Mouse (Mus musculus) heart, embryonic 12.5 days (tissue): ENCODE results near the gene Gpx3. TPM values are rescaled to one million over a fixed set of nuclear protein-coding genes. Genes with fewer than 3 reads are reported as not detected.

ENCODE experiments used
- ATAC-seq: fragments of 200-750 bp; cut with Nextera tagmentation; 2 replicates; pipeline ENCODE4 v1.8.0; 2017; ENCODE audit warnings: moderate TSS enrichment, moderate library complexity; ENCODE audit not compliant: insufficient number of reproducible peaks, low FRiP score
- H3K27ac ChIP-seq: fragments of 300-500 bp; sonication (generic); 2 replicates; pipeline ENCODE4 v1.5.1; 2016; ENCODE audit warnings: mild to moderate bottlenecking, moderate library complexity; ENCODE audit not compliant: poor library complexity, severe bottlenecking
- H3K27me3 ChIP-seq: fragments of 300-500 bp; sonication (generic); replicated peaks from 2 replicates; pipeline ENCODE4 v1.6.1; 2016; ENCODE audit warnings: mild to moderate bottlenecking, moderate library complexity
- H3K36me3 ChIP-seq: fragments of 300-500 bp; sonication (generic); 2 replicates; pipeline ENCODE4 v1.6.1; 2016; ENCODE audit warnings: mild to moderate bottlenecking, moderate library complexity
- H3K4me1 ChIP-seq: fragments of 300-500 bp; sonication (generic); replicated peaks from 2 replicates; pipeline ENCODE4 v1.6.1; 2016; ENCODE audit warnings: mild to moderate bottlenecking
- H3K4me2 ChIP-seq: fragments of 300-500 bp; sonication (generic); 2 replicates; pipeline ENCODE4 v1.6.1; 2016; ENCODE audit warnings: mild to moderate bottlenecking, moderate library complexity
- H3K4me3 ChIP-seq: fragments of 300-500 bp; sonication (generic); 2 replicates; pipeline ENCODE4 v1.5.1; 2016; ENCODE audit warnings: mild to moderate bottlenecking
- H3K9ac ChIP-seq: fragments of 300-500 bp; sonication (generic); 2 replicates; pipeline ENCODE4 v1.6.1; 2016; ENCODE audit warnings: mild to moderate bottlenecking, moderate library complexity
- H3K9me3 ChIP-seq: fragments of 300-500 bp; sonication (generic); replicated peaks from 2 replicates; pipeline ENCODE4 v1.6.1; 2016; ENCODE audit warnings: mild to moderate bottlenecking, moderate library complexity
- WGBS: fragments of 180-500 bp; shearing (Covaris S2); methylation state at CpG from one replicate; pipeline ENCODE4 v1.1.7; 2016; 5-methylcytosine and 5-hydroxymethylcytosine counted together
- polyA plus RNA-seq: library from polyadenylated mRNA; unstranded; fragments of >200 nt; fragmentation: Nextera tagmentation; extraction: Ambion mirVana; gene quantifications from 2 replicates; pipeline ENCODE4 v1.2.1, GENCODE M21; 2016

Gene Gpx3
- polyA plus RNA-seq, 1 experiment from 2014 or later = 1,433 TPM

- no peaks in the 10 kb centered on the region for H3K27me3 ChIP-seq
- H3K36me3 ChIP-seq = peaks cover 27% of the 10 kb centered on the region
- H3K4me3 ChIP-seq = peak overlapping the region; percentile 72
- H3K27ac ChIP-seq = peak overlapping the region; percentile 86
- H3K4me1 ChIP-seq = peaks cover 41% of the 10 kb centered on the region
- WGBS = 19% methylated on average over 4 of the region's 4 CpGs
- peak overlapping the region; percentile 80 for H3K9ac ChIP-seq
- ATAC-seq = peak; percentile 53
- H3K9me3 ChIP-seq = no peaks in the 10 kb centered on the region
- peak overlapping the region; percentile 87 for H3K4me2 ChIP-seq
Measured at GRCm38 (mm10) chr11:54903940-54904706, 1.9 kb downstream of the Gpx3 start.

- no peak overlapping the region for H3K9ac ChIP-seq
- WGBS = 86% methylated on average over 3 of the region's 3 CpGs
Measured at GRCm38 (mm10) chr11:54905086-54905485, 2.8 kb downstream of the Gpx3 start.

DNA sequence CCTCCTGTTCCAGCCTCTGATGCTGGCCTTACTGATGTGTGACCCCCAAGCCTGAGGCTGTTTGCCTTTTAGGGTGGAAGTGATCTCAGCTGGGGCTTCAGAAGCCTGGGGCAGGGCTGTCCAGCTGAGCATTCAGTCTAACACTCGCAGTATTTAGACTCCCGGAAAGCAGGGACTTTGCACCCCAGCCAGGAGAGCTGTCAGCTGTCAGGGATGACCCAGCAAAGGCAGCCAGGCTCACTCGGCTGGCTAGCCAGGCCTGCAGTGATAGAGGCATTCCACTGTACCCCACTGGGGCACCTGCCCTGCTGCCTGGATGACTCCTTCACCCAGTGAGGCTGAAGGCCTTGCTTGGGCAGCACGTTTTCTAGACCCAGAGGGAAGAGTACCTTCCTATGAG is 3.7 kb downstream of the Gpx3 start:
- ATAC-seq = no peak
- Histone ChIP-seq H3K4me2 (peak overlapping the region; percentile 4; the same call in 1 of the 2 replicates), H3K27me3 (no peaks in the 10 kb centered on the region), H3K4me3 (no peak overlapping the region), H3K36me3 (peaks cover 44% of the 10 kb centered on the region), H3K9ac (peak overlapping the region; percentile 57; the same call in 1 of the 2 replicates), H3K4me1 (peaks cover 41% of the 10 kb centered on the region), H3K9me3 (no peaks in the 10 kb centered on the region), H3K27ac (peak overlapping the region; percentile 67)
- WGBS = 38% methylated on average over 4 of the region's 4 CpGs

More at GRCm38 (mm10) chr11:54905086-54905485, 2.8 kb downstream of the Gpx3 start:
- Histone ChIP-seq H3K9me3 (no peaks in the 10 kb centered on the region), H3K27me3 (no peaks in the 10 kb centered on the region), H3K27ac (peak overlapping the region; percentile 86; the same call in 1 of the 2 replicates), H3K36me3 (peaks cover 37% of the 10 kb centered on the region), H3K4me1 (peaks cover 41% of the 10 kb centered on the region), H3K4me2 (peak overlapping the region; percentile 87; the same call in 1 of the 2 replicates), H3K4me3 (no peak overlapping the region)
- ATAC-seq = no peak

- H3K9me3 ChIP-seq = no peaks in the 10 kb centered on the region
- no peak for ATAC-seq
- no peak overlapping the region for H3K4me3 ChIP-seq
- H3K27me3 ChIP-seq = no peaks in the 10 kb centered on the region
- 0 out of 2 replicates have a peak overlapping the region, but pooled peaks have one; percentile 57 for H3K9ac ChIP-seq
- H3K4me2 ChIP-seq = peak overlapping the region; percentile 4; the same call in 1 of the 2 replicates
- peaks cover 41% of the 10 kb centered on the region for H3K4me1 ChIP-seq
- H3K36me3 ChIP-seq = peaks cover 49% of the 10 kb centered on the region
- 40% methylated on average over 4 of the region's 4 CpGs for WGBS
- peak overlapping the region; percentile 67 for H3K27ac ChIP-seq
Measured at GRCm38 (mm10) chr11:54906466-54906865, 4.2 kb downstream of the Gpx3 start.

DNA sequence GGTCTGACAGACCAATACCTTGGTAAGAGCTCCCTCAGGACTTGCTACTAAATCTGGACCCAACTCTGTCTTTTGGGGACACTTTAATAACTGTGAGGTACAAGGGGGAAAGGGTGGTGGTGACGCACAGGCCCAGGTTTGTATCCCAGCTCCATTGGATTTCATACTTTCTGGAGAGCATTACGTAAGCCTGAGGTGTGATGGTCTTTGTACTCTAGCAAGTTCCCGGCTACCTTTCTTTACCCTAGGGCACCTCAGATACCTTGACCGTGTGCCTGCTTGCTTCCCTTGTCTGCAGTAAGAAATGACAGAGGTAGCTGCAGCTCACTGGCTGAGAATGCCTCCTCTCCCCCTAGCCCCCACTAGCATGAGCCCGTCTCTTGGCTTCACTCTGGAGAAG is 5.0 kb downstream of the Gpx3 start:
- Histone ChIP-seq H3K4me1 (peaks cover 40% of the 10 kb centered on the region), H3K27me3 (no peaks in the 10 kb centered on the region), H3K36me3 (peaks cover 57% of the 10 kb centered on the region), H3K9me3 (no peaks in the 10 kb centered on the region), H3K4me3 (no peak overlapping the region), H3K9ac (no peak overlapping the region), H3K27ac (no peak overlapping the region), H3K4me2 (no peak overlapping the region)
- 88% methylated on average over 5 of the region's 5 CpGs for WGBS
- no peak for ATAC-seq

- Histone ChIP-seq H3K9ac (no peak overlapping the region), H3K36me3 (peaks cover 70% of the 10 kb centered on the region), H3K27me3 (no peaks in the 10 kb centered on the region), H3K9me3 (no peaks in the 10 kb centered on the region), H3K27ac (no peak overlapping the region), H3K4me2 (no peak overlapping the region), H3K4me3 (no peak overlapping the region), H3K4me1 (peaks cover 22% of the 10 kb centered on the region)
- no peak for ATAC-seq
- WGBS = 84% methylated on average over 11 of the region's 11 CpGs
Measured at GRCm38 (mm10) chr11:54909273-54909672, 7.0 kb downstream of the Gpx3 start.

DNA sequence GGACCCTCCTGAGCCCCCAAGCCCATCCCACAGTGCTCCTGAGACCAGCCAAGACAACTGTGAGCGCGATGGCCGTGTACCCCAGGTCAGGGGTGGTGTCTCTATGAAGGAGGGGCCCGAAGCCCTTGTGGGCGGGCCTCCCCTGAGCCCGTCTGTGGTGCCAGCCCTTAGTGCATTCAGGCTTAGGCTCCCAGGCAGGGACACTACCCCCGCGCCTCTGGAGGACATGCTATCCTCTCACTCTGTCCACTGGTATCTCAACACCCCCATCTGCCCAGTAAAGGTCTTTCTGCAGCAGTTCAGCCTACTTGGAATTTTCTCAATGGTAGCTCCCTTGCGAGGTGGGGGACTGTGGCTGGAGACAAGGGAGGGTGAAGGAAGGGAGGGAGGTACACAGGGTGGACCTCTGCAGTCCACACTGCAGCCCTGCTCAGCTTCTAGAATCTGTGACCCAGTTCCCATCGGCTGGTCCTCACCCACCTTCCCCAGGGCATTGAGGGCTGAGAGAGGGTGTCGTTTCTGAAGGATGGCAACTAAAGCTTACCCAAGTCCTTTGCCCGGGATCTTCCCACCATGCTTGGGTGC is 7.9 kb downstream of the Gpx3 start:
- no peak for ATAC-seq
- H3K27me3 ChIP-seq = no peaks in the 10 kb centered on the region
- H3K4me3 ChIP-seq = no peak overlapping the region
- WGBS = 80% methylated on average over 12 of the region's 12 CpGs
- no peak overlapping the region for H3K4me2 ChIP-seq
- H3K4me1 ChIP-seq = peaks cover 13% of the 10 kb centered on the region
- no peak overlapping the region for H3K27ac ChIP-seq
- no peak overlapping the region for H3K9ac ChIP-seq
- peaks cover 79% of the 10 kb centered on the region for H3K36me3 ChIP-seq
- H3K9me3 ChIP-seq = no peaks in the 10 kb centered on the region

DNA sequence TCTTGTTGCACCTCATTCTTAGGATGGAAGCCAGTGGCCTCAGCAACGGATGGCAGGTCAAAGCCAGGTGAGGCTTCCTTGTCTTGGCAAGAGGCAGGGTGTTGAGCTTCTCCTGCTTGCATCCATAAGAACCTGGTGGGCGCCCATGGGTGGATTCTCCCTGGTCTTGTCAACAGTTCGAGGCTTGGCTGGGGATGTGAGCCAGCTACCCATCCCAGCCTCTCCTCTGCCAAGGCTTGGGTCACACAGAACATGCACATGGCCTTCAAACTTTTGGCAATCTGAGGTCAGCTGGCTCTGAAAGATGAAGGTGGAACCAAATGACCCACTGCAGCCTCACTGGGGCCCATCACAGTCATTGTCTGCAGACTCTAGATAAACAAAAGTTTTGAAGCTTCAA is 8.9 kb downstream of the Gpx3 start:
- no peak for ATAC-seq
- H3K9ac ChIP-seq = no peak overlapping the region
- H3K4me2 ChIP-seq = no peak overlapping the region
- peaks cover 83% of the 10 kb centered on the region for H3K36me3 ChIP-seq
- H3K9me3 ChIP-seq = no peaks in the 10 kb centered on the region
- H3K27me3 ChIP-seq = no peaks in the 10 kb centered on the region
- peaks cover 5% of the 10 kb centered on the region for H3K4me1 ChIP-seq
- H3K4me3 ChIP-seq = no peak overlapping the region
- no peak overlapping the region for H3K27ac ChIP-seq
- 89% methylated on average over 3 of the region's 3 CpGs for WGBS

GRCm38 (mm10) chr11:54911671-54912502 is 9.6 kb downstream of the Gpx3 start:
- Histone ChIP-seq H3K9ac (no peak overlapping the region), H3K4me1 (no peaks in the 10 kb centered on the region), H3K27me3 (no peaks in the 10 kb centered on the region), H3K4me2 (no peak overlapping the region), H3K4me3 (no peak overlapping the region), H3K9me3 (no peaks in the 10 kb centered on the region), H3K36me3 (peaks cover 86% of the 10 kb centered on the region), H3K27ac (0 out of 2 replicates have a peak overlapping the region, but pooled peaks have one; percentile 9)
- ATAC-seq = no peak
- WGBS = 79% methylated on average over 7 of the region's 7 CpGs

DNA sequence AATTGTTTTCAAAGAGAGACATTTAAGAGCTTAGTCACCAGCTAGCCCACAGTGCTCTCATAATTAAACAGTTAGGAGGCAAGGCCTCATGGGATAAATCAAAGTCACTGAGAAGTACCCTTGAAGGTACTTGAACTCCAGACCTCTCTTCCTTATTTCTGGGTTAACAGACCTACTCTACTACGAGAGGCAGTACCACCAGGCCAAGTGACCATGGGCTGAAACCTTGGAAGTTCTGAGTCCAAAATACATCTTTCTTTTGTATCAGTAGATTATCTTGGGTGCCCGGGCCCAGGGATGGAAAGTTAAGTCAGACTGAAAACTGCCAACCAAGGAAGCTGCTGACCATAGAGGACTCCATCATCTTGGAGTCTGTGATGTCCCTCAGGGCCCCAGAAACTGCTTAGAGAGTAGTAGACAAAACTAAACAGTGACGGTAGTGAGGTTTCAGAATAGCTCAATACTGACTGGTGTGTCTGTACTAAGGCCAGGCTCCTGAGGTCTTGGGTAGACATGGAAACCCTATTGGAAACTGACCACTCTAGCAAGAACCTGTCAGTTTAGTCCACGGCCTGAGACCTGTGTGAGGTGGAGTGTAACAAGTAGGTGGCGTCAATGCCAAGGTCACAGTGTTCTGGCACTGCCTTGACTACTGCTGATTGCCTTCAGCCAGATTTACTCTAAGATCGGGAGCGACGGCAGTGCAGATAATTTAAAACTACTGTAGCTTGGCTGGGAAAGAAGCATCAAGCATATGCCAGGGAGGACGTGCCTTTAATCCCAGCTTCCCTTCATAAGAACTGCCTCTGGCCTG is 10.5 kb downstream of the Gpx3 start:
- no peaks in the 10 kb centered on the region for H3K27me3 ChIP-seq
- H3K4me3 ChIP-seq = no peak overlapping the region
- ATAC-seq = no peak
- 72% methylated on average over 9 of the region's 9 CpGs for WGBS
- H3K36me3 ChIP-seq = peaks cover 86% of the 10 kb centered on the region
- H3K27ac ChIP-seq = 0 out of 2 replicates have a peak overlapping the region, but pooled peaks have one; percentile 9
- H3K4me2 ChIP-seq = no peak overlapping the region
- H3K9me3 ChIP-seq = no peaks in the 10 kb centered on the region
- H3K4me1 ChIP-seq = no peaks in the 10 kb centered on the region
- no peak overlapping the region for H3K9ac ChIP-seq
